Mouse (Mus musculus): ENCODE measurements around the gene Dnah14. TPM values are rescaled to one million over a fixed set of nuclear protein-coding genes. Genes with fewer than 3 reads are reported as not detected.
A peak's percentile ranks its signal among the peaks of the same experiment; 100 is the strongest.

Gene Dnah14
- 0.89 and 2.0 TPM in 2 replicates for polyA plus RNA-seq (2016; fragmentation: Nextera tagmentation; extraction: Ambion mirVana)

DNA sequence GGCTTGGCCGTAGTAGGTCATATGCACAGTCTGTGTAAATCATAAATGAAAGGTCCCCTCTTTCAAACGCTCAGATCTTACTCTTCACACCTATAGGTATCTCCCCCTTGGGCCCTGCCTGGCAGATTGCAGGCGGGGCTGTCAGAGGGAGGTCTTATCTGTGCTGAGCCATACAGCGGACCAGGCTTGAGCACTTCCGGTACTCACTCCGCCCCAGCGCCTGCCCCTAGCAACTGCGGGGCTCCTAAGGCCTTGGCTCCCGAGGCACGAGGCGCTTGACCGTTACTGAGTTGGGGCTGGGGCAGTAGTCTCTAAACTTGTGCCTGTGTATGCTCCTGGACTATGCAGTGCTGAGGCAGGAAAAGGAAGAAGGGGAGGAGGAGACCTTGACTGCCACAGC, at the start of gene Dnah14:
Gene Dnah14 (plus strand): TSS at position 238 of the 400 bp plus-strand sequence.
- H3K4me3 ChIP-seq, result no peak within 1 kb of the TSS
- no peak within 1 kb of the TSS for H3K4me2 ChIP-seq (replicated peaks)
- H3K9ac ChIP-seq, result no peak within 1 kb of the TSS
- no peaks in the 10 kb centered on the region for H3K36me3 ChIP-seq
- no peaks in the 10 kb centered on the region for H3K4me1 ChIP-seq
- 78% methylated on average over 12 of the region's 12 CpGs for WGBS
- H3K9me3 ChIP-seq (replicated peaks), result no peaks in the 10 kb centered on the region
- no peak for ATAC-seq (ENCODE audit: low FRiP score)
- no peak within 1 kb of the TSS for H3K27ac ChIP-seq
- no peaks in the 10 kb centered on the region for H3K27me3 ChIP-seq

DNA sequence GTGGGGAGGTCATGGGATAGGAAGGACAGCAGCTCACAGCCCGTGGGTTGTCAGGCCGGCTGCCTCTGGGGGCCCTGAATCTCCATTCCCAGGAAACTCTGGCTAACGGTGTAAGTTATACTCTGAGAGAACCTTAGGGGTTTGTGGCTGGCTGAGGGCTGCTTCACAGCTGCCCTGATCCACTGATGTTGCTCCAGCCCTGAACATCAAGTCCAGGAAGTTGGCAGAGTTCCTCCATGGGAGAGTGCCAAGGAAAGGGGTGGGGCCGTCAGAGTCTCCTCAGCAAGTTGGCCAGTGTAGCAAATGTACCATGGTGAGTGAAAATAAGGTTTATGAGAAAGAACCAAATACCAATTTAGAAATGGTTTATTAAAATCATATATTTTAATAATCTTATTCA, 47.0 kb upstream of the Dnah14 start:
- Histone ChIP-seq H3K9me3 (replicated peaks) (no peaks in the 10 kb centered on the region), H3K4me1 (no peaks in the 10 kb centered on the region; the same call in 1 of the 2 replicates)

DNA sequence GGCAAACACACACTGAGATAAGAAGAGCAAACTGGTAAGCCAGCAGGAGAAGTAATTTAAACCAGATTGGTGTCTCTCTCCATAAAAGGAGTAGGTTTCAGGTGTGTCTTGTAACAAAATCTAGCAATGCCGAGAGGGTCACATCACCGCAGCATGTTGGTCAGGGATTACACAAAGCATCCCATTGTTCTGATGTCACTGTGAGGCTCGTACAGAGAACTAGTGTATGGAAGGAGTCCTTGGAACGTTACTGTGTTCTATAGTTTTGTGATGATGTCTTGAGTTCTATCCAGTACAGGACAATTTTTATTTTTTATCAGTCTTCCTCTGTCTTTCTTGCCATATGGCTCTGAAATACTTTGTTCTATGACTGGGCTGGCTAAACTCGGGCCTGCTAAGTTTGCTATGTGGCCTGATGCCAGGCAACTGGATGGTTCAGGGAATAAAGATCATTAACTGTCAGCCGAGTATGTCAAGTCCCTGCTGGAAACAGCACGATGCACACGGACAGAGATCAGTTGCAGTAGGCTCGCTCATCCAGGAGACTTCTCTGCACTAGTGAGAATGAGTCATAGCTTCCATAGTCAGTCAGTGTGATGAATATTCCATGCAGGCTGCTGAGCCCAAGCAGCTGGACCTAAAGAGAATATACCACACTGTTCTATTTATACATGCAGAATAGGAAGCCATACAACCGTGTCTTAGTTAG, 41.0 kb upstream of the Dnah14 start:
- Histone ChIP-seq H3K9me3 (replicated peaks) (no peaks in the 10 kb centered on the region), H3K4me2 (replicated peaks) (no peak overlapping the region), H3K4me3 (no peak overlapping the region), H3K27me3 (no peaks in the 10 kb centered on the region), H3K9ac (no peak overlapping the region), H3K36me3 (no peaks in the 10 kb centered on the region), H3K27ac (no peak overlapping the region), H3K4me1 (no peaks in the 10 kb centered on the region; the same call in 1 of the 2 replicates)
- 55% methylated on average over 10 of the region's 10 CpGs for WGBS
- no peak for ATAC-seq (ENCODE audit: low FRiP score)

More for the DNA sequence above, 47.0 kb upstream of the Dnah14 start:
- Histone ChIP-seq H3K4me3 (no peak overlapping the region), H3K9ac (no peak overlapping the region), H3K27ac (no peak overlapping the region), H3K4me2 (replicated peaks) (no peak overlapping the region), H3K36me3 (no peaks in the 10 kb centered on the region), H3K27me3 (0 out of 2 replicates have a peak, but pooled peaks cover 2% of the 10 kb centered on the region)
- WGBS, result 72% methylated on average over 4 of the region's 4 CpGs
- ATAC-seq (ENCODE audit: low FRiP score), result no peak

DNA sequence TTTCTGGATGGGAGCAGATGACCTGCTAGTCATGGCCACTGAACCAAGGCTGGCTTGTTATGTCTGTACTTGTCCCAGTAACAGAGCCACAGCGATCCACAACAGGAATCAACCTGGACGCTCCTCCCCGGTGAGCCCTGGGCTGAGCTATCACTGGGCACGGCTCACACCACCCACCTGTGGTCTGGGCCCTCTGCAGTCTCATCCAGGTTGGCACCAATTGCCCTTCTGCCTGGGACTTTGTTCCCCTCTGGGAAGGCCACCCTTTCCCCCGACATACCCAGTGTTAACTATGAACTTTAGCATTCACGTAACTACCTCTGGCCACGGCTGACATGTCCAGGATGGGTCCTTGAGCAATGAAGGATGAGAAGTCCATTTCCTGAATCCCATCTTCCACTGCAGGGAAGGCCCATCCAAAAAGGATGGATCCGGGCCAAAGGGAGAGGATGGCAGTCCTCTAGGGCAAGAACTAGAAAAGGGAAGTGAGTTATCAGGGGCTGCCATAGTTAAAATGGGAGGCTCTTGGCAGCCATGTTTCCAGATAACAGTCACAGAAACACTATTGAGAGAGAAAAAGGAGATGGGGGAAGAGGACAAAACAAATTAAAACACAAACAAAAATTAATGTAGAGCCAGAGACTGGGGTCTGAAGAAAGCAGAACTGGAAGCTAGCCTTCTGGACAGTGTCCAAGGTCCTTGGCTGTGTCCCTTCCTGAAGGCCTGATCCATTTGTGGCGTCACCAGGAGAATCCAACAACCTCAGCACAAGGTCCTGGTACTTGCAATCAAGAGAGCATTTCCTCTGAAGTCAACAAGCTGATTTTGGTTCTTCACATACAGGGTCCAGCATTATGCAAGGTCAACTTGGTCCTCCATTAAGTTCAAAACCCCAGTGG, 38.5 kb upstream of the Dnah14 start:
- H3K27ac ChIP-seq, result no peak overlapping the region
- no peaks in the 10 kb centered on the region; the same call in 1 of the 2 replicates for H3K4me1 ChIP-seq
- H3K4me3 ChIP-seq, result no peak overlapping the region
- no peaks in the 10 kb centered on the region for H3K9me3 ChIP-seq (replicated peaks)
- no peaks in the 10 kb centered on the region for H3K36me3 ChIP-seq
- no peak overlapping the region for H3K4me2 ChIP-seq (replicated peaks)
- WGBS, result 93% methylated on average over 9 of the region's 9 CpGs
- no peaks in the 10 kb centered on the region for H3K27me3 ChIP-seq
- no peak overlapping the region for H3K9ac ChIP-seq
- ATAC-seq (ENCODE audit: low FRiP score), result no peak

DNA sequence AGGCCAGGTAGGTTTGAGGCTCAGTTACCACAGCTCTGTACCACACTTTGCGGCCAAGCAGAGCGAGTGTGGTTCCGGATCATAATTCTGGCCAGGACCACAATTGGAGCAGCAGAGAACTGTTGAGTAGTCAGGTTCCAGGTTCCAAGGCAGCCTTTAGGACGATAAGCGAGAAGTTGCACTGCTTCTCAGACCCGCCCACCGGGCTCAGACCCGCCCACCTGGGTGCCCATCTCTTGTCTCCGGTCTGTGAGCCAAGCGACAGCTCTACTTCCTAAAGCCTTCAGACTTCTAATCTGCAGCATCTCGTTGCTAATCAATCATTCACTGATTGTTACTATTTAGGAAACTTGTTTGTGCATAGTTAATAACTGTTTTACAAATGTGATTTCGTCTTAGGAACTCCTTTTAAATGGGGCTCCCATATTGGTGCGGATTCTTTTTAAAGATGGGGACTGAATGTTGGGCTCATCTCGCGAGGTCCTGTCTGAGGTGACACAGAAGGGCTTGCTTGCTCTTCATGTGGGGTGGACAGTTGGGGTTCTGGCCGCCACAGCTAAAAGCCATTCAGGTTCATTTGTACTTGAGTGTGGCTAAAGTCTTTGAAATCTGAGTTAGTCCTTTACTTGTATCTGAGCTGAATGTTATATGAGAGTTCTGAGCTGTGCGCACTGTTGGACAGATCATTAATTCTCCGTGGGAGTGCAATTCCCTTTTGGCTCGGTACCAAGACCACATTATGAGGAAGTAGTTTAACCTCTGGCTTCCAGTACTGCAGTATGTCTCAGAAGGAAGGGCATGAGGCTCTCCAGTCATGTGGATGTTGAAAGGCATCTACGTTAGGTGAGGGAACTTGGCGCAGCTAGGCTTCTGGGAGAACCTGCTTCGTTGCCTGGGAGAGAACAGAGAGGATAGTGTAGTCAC, 36.3 kb upstream of the Dnah14 start:
- H3K27me3 ChIP-seq, result no peaks in the 10 kb centered on the region
- no peak overlapping the region for H3K9ac ChIP-seq
- no peak for ATAC-seq (ENCODE audit: low FRiP score)
- H3K4me2 ChIP-seq (replicated peaks), result no peak overlapping the region
- H3K36me3 ChIP-seq, result no peaks in the 10 kb centered on the region
- WGBS, result 72% methylated on average over 22 of the region's 22 CpGs
- peaks cover 1% of the 10 kb centered on the region; the same call in 1 of the 2 replicates for H3K4me1 ChIP-seq
- H3K4me3 ChIP-seq, result no peak overlapping the region
- no peak overlapping the region for H3K27ac ChIP-seq
- no peaks in the 10 kb centered on the region for H3K9me3 ChIP-seq (replicated peaks)

DNA sequence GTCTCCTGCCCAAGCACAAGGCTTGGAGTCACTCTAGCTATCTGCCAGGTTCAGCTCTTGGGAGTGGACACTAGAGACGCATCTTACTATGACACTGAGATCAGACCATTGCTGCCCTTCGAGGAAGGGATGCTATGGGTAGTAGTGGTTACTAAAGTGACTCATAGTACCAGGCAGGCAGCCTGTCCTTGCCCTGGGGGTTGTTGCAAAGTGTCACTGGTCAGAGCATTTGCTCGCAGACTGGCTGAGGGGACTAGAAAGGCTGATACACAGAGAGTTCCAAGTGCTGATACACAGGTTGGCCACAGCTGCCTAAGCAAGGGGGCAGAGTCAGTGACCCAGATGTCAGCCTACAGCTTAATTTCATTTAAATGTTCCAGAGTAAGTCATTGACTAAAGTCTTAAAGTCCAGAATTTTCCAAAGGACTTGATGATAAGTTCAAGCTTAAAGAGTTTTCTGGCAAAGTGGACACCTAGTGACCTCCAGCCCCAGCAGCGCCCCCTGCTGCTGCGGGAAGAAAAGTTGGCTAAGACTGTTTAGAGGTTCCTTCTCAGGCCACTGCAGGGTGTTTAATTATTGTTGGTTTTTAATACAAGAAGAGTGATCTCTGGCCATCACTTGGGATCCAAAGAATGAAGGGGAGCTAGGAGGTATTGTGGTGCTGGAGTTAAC, 32.5 kb upstream of the Dnah14 start:
- WGBS, result 77% methylated on average over 5 of the region's 5 CpGs
- H3K4me2 ChIP-seq (replicated peaks), result no peak overlapping the region
- no peaks in the 10 kb centered on the region for H3K9me3 ChIP-seq (replicated peaks)
- H3K27ac ChIP-seq, result no peak overlapping the region
- H3K4me3 ChIP-seq, result no peak overlapping the region
- ATAC-seq (ENCODE audit: low FRiP score), result no peak
- H3K36me3 ChIP-seq, result no peaks in the 10 kb centered on the region
- H3K9ac ChIP-seq, result no peak overlapping the region
- H3K4me1 ChIP-seq, result peaks cover 3% of the 10 kb centered on the region; the same call in 1 of the 2 replicates
- H3K27me3 ChIP-seq, result no peaks in the 10 kb centered on the region

DNA sequence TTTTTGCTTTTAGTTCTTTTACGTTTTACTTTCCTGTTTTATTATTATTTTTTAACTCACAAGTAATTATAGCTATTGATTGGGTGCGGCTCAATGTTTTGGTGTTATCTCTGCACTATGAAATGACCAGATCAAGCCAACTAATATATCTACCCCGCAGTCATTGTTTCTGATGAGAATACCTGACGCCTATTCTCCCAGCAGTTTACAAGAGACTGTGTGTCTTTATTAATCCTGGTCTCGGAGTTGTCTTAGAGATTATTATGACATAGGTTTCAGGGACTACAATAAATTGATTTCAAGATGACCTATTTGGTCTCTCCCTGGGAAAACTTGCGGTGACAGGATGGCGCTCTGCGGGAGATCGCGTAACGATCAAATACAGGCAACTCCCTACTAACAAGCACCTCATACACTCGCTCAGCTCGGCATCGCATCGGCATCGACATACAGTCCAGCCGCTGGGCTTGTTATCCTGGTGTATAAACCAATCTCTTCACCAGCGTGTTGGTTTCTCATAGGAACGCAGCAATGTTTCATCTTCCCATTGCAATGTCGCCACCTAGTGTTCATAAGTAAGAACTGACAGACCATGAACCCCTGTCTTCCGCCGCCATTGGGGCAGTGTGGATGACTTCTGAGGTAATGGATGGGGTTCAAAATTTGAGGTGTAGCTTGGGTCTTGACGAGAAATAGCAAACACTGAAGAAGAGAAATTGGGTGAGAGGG, 31.2 kb upstream of the Dnah14 start:
- Histone ChIP-seq H3K9me3 (replicated peaks) (no peaks in the 10 kb centered on the region), H3K4me1 (0 out of 2 replicates have a peak, but pooled peaks cover 3% of the 10 kb centered on the region), H3K4me2 (replicated peaks) (peak overlapping the region; percentile 37), H3K27ac (no peak overlapping the region), H3K9ac (no peak overlapping the region), H3K4me3 (no peak overlapping the region), H3K27me3 (no peaks in the 10 kb centered on the region), H3K36me3 (no peaks in the 10 kb centered on the region)
- peak; percentile 61 for ATAC-seq (ENCODE audit: low FRiP score)
- WGBS, result 28% methylated on average over 23 of the region's 23 CpGs

DNA sequence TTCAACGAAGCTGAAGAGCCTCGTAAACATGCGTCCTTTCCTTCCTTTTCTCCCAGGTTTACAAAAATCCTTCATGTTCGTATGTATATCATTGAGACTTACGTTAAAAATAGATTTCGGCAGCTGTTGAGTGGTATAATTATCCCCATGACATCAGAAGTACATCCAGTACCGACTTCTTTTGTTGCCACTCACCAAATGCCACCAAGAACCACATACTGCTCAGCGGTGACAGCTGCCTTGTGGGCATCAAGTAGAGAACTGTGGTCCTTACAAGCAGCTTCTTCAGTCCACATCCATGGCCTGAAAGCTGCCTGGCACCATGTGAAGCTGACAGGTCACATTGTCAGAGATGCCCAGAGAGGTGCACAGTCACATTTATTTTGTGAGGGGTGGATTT, 26.4 kb upstream of the Dnah14 start:
- WGBS, result 93% methylated on average over 8 of the region's 8 CpGs
- ATAC-seq (ENCODE audit: low FRiP score), result no peak

DNA sequence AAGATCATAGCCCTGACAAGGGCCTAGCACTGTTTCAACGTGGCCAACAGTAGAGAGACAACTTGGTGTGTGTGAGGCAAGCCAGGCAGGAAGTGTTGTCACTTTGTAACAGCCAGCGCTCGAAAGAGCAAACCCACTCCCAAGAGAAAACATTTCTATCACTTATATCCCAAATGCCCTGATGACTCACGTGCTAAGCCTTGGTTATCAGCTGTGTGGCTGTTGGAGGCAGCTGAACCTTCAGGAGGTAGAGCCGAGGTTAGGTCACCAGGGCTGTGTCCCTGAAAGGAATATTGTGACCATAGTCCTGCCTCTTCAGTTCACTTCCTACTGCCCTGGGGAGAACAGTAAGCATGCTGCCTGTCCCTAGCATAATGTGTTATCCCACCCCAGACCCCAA, 25.5 kb upstream of the Dnah14 start:
- no peak overlapping the region for H3K4me2 ChIP-seq (replicated peaks)
- no peaks in the 10 kb centered on the region for H3K36me3 ChIP-seq
- 60% methylated on average over 5 of the region's 5 CpGs for WGBS
- H3K9ac ChIP-seq, result no peak overlapping the region
- no peak overlapping the region for H3K27ac ChIP-seq
- H3K4me1 ChIP-seq, result peaks cover 15% of the 10 kb centered on the region
- H3K9me3 ChIP-seq (replicated peaks), result no peaks in the 10 kb centered on the region
- H3K4me3 ChIP-seq, result no peak overlapping the region
- H3K27me3 ChIP-seq, result 0 out of 2 replicates have a peak, but pooled peaks cover 5% of the 10 kb centered on the region
- ATAC-seq (ENCODE audit: low FRiP score), result no peak

More for the DNA sequence above, 26.4 kb upstream of the Dnah14 start:
- no peak overlapping the region for H3K27ac ChIP-seq
- H3K36me3 ChIP-seq, result no peaks in the 10 kb centered on the region
- no peak overlapping the region for H3K4me2 ChIP-seq (replicated peaks)
- H3K4me1 ChIP-seq, result peaks cover 18% of the 10 kb centered on the region
- H3K27me3 ChIP-seq, result 0 out of 2 replicates have a peak, but pooled peaks cover 5% of the 10 kb centered on the region
- no peaks in the 10 kb centered on the region for H3K9me3 ChIP-seq (replicated peaks)
- no peak overlapping the region for H3K9ac ChIP-seq
- no peak overlapping the region for H3K4me3 ChIP-seq

DNA sequence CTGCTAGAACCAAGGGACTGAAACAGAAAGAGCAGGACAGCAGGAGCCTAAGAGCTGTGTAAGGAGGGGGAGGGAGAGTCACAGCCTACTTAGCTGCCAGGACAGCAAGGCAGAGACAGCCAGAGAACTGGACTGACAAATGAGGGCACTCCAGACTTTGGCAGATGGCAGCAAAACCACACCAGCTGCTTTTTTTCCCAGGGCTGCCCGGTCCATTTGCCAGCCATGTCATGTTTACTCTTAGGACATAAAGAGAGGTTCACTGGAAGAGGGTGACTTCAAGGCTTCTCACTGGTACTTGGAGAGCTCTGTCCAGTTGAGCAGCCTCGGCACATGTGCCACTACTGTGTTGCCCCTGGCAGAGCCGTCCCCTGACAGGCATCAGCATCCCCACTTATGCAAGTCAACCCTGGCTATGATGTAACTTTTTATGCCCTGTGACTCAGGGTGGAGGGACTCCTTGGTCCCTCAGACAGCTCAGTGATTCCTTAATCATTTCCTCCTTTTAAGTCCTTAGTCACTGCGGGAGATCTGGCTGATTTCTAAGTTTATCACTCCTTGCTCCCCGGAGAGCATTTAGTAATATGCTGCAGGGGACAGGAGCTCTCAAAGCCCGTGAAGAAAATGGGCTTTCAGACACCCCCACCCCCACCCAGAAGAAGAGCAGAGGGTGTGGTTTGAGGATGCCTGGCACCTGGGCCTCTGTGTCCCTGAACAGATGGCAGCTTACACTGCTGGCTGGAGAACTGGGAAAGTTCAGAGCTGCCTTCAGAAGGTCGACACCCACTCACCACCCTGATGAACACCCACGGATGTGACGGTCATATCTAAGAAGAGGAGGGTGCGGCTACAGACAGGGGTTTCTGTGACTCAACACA, 23.6 kb upstream of the Dnah14 start:
- H3K36me3 ChIP-seq, result no peaks in the 10 kb centered on the region
- H3K27ac ChIP-seq, result no peak overlapping the region
- no peak overlapping the region for H3K9ac ChIP-seq
- no peak overlapping the region for H3K4me3 ChIP-seq
- no peak overlapping the region for H3K4me2 ChIP-seq (replicated peaks)
- H3K4me1 ChIP-seq, result peaks cover 15% of the 10 kb centered on the region
- peak; percentile 66; the same call in 1 of the 2 replicates for ATAC-seq (ENCODE audit: low FRiP score)
- H3K9me3 ChIP-seq (replicated peaks), result no peaks in the 10 kb centered on the region
- 0 out of 2 replicates have a peak, but pooled peaks cover 5% of the 10 kb centered on the region for H3K27me3 ChIP-seq
- 46% methylated on average over 10 of the region's 10 CpGs for WGBS
